Mouse (Mus musculus) hindlimb bud, embryonic 11.5 days (tissue): ENCODE measurements at regions not wholly inside any gene's neighbourhood (a gene's known extent, or its start where the extent isn't known, plus 50 kb on each side); places are given as distances from the start of the nearest gene placed in this dataset.
"Not testable (repeated sequence)": the region's sequence is repeated elsewhere in the genome, so short reads cannot be mapped to it uniquely, and the experiment has no call there.

Source experiments
- DNase-seq: peaks from one replicate; pipeline ENCODE4 v3.0.0-alpha.2; 2012; ENCODE audit warnings: low read depth, low spot score; ENCODE audit errors: extremely low spot score

- no peak for DNase-seq
Measured at GRCm38 (mm10) chr9:86081873-86082272, 239.7 kb downstream of the Tpbg start.

- no peak for DNase-seq
Measured at GRCm38 (mm10) chr9:86092998-86093397, 250.8 kb downstream of the Tpbg start.

- no peak for DNase-seq
Measured at GRCm38 (mm10) chr9:86095460-86095859, 253.3 kb downstream of the Tpbg start.

GRCm38 (mm10) chr9:86096246-86096645 is 254.1 kb downstream of the Tpbg start:
- DNase-seq = no peak

GRCm38 (mm10) chr9:86099325-86099724 is 257.1 kb downstream of the Tpbg start:
- no peak for DNase-seq

GRCm38 (mm10) chr9:86101360-86102086 is 259.3 kb downstream of the Tpbg start:
- DNase-seq = no peak

- DNase-seq = no peak
Measured at GRCm38 (mm10) chr9:86103607-86104006, 261.4 kb downstream of the Tpbg start.

GRCm38 (mm10) chr9:86104664-86105063 is 262.5 kb downstream of the Tpbg start:
- DNase-seq = no peak

- no peak for DNase-seq
Measured at GRCm38 (mm10) chr9:86105851-86106250, 263.7 kb downstream of the Tpbg start.

GRCm38 (mm10) chr9:86109906-86110305 is 267.7 kb downstream of the Tpbg start:
- DNase-seq = no peak

- DNase-seq = no peak
Measured at GRCm38 (mm10) chr9:86119370-86119769, 277.2 kb downstream of the Tpbg start.

GRCm38 (mm10) chr9:86135617-86136016 is 293.4 kb downstream of the Tpbg start:
- DNase-seq = not testable (repeated sequence)

GRCm38 (mm10) chr9:86145903-86146302 is 303.7 kb downstream of the Tpbg start:
- DNase-seq = no peak

GRCm38 (mm10) chr9:86160316-86160715 is 304.4 kb downstream of the Ube2cbp start:
- no peak for DNase-seq

GRCm38 (mm10) chr9:86166362-86167067 is 298.2 kb downstream of the Ube2cbp start:
- no peak for DNase-seq

- no peak for DNase-seq
Measured at GRCm38 (mm10) chr9:86170756-86171155, 294.0 kb downstream of the Ube2cbp start.

- DNase-seq = no peak
Measured at GRCm38 (mm10) chr9:86186751-86187747, 277.7 kb downstream of the Ube2cbp start.

- no peak for DNase-seq
Measured at GRCm38 (mm10) chr9:86188873-86189272, 275.9 kb downstream of the Ube2cbp start.

GRCm38 (mm10) chr9:86205041-86205440 is 259.7 kb downstream of the Ube2cbp start:
- DNase-seq = peak; percentile 5

- DNase-seq = no peak
Measured at GRCm38 (mm10) chr9:86208334-86208925, 256.3 kb downstream of the Ube2cbp start.

GRCm38 (mm10) chr9:86211267-86211666 is 253.5 kb downstream of the Ube2cbp start:
- DNase-seq = no peak
